Mouse (Mus musculus) cortical plate, adult 2 months (tissue): ENCODE results near the gene Atp6v1e2. TPM values are rescaled to one million over a fixed set of nuclear protein-coding genes. Genes with fewer than 3 reads are reported as not detected.

Experiments used
- H3K27ac ChIP-seq: fragments of 200-500 bp; 2 replicates; pipeline ENCODE4 v1.5.1; 2012; ENCODE audit warnings: low read length, control low read depth, inconsistent platforms; ENCODE audit not compliant: insufficient read depth
- H3K4me1 ChIP-seq: fragments of 200-500 bp; 2 replicates; pipeline ENCODE4 v1.6.1; 2011; ENCODE audit warnings: low read length; ENCODE audit not compliant: control insufficient read depth, insufficient read depth
- H3K4me3 ChIP-seq: fragments of 200-500 bp; 2 replicates; pipeline ENCODE4 v1.5.1; 2011; ENCODE audit warnings: mild to moderate bottlenecking, low read length, control low read depth; ENCODE audit not compliant: insufficient read depth
- CTCF ChIP-seq: fragments of 200-500 bp; IDR thresholded peaks from 2 replicates; pipeline ENCODE4 v1.5.1; 2011; ENCODE audit warnings: mild to moderate bottlenecking, control low read depth, low read length; ENCODE audit not compliant: insufficient read depth; ENCODE audit errors: extremely low read depth
- POLR2A ChIP-seq: fragments of 200-500 bp; IDR thresholded peaks from 2 replicates; pipeline ENCODE4 v1.6.1; 2011; ENCODE audit warnings: mild to moderate bottlenecking, low read length, control low read depth; ENCODE audit not compliant: insufficient read depth; ENCODE audit errors: extremely low read depth
- polyA plus RNA-seq: library from polyadenylated mRNA; depleted of rRNA; stranded (reverse); fragments of >200 nt; gene quantifications from 2 replicates; pipeline ENCODE4 v1.2.3, GENCODE M21; 2012; rRNA removed

Atp6v1e2 gene
- polyA plus RNA-seq, 1 experiment, result not detected

GRCm38 (mm10) chr17:86897486-86898165 is 50.1 kb downstream of the Atp6v1e2 start:
- Histone ChIP-seq H3K4me3 (no peak overlapping the region), H3K27ac (no peak overlapping the region), H3K4me1 (no peaks in the 10 kb centered on the region)
- TF ChIP-seq POLR2A (no peak), CTCF (no peak)

- TF ChIP-seq CTCF, result no peak
- TF ChIP-seq POLR2A, result no peak
- no peak overlapping the region for H3K27ac ChIP-seq
These were observed 52.5 kb downstream of the Atp6v1e2 start for GRCm38 (mm10) chr17:86895191-86895590.

More at GRCm38 (mm10) chr17:86895191-86895590, 52.5 kb downstream of the Atp6v1e2 start:
- Histone ChIP-seq H3K4me1 (no peaks in the 10 kb centered on the region), H3K4me3 (no peak overlapping the region)

Other genes with a start within 250 kb of the Atp6v1e2 start
- 70.1 and 76.0 TPM in 2 replicates for gene Epas1, start 194.2 kb downstream of the Atp6v1e2 start, polyA plus RNA-seq
- not detected in 2 replicates for gene Tmem247, start 30.5 kb downstream of the Atp6v1e2 start, polyA plus RNA-seq
- 26.5 and 26.8 TPM in 2 replicates for gene Rhoq, start 15.2 kb upstream of the Atp6v1e2 start, polyA plus RNA-seq
- 14.2 and 14.6 TPM in 2 replicates for gene Pigf, start 77.5 kb upstream of the Atp6v1e2 start, polyA plus RNA-seq
- gene Cript, start 77.7 kb upstream of the Atp6v1e2 start, polyA plus RNA-seq, result 75.7 and 84.8 TPM in 2 replicates
- 64.1 and 64.8 TPM in 2 replicates for gene Socs5, start 159.8 kb upstream of the Atp6v1e2 start, polyA plus RNA-seq